Mouse (Mus musculus): ENCODE measurements around the gene Cux1.

The Cux1 gene

GRCm38 (mm10) chr5:136567176-136568025 is at the start of gene Cux1:
Cux1 (minus strand) TSS chr5:136567490.
- peak; percentile 74 for DNase-seq (ENCODE audit: low spot score)

DNA sequence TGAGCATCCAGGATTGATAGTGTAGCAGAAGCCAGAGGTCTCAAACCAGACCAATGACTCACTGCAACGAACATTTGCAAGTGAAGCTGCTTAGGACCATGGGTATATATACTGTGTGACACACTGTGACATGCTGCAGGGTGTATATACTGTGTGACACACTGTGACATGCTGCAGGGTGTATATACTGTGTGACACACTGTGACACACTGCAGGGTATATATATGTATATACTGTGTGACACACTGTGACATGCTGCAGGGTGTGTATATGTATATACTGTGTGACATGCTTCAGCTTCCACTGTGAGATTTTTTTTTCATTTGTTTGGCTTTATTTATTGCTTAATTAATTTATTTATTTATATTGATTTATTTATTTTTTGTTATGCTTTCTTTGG is 45.1 kb upstream of the Cux1 start:
- no peak for DNase-seq (ENCODE audit: low spot score)

DNA sequence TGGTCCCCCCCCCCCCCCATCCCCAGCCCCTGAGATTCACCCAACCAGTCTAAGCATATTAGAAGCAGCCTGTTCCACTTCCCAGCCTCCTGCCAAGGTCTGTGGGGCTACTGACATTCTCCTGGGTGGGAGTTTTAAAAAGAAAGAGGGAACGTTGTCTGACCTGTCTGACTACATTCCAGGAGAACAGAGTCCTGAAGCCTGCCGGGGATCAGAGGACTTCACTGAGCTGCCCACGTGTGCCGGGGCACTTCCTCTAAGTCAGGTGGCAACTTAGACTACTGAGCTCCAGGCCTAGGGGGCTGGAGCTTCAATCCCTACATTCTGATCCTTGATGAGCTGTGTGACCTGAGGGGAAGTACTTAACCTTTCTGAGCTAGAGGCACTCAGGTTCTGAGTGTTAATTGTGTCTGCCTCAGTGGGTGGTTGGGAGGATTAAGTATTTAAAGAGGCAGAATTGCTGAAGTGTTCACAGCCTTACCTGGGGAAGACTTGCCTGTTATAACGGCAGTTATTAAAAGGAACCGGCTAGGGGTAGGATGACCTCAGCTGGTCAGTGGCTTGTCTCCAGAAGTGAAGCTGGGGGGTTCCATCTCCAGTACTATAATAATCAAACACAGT is 41.6 kb upstream of the Cux1 start:
- no peak for DNase-seq (ENCODE audit: low spot score)

DNA sequence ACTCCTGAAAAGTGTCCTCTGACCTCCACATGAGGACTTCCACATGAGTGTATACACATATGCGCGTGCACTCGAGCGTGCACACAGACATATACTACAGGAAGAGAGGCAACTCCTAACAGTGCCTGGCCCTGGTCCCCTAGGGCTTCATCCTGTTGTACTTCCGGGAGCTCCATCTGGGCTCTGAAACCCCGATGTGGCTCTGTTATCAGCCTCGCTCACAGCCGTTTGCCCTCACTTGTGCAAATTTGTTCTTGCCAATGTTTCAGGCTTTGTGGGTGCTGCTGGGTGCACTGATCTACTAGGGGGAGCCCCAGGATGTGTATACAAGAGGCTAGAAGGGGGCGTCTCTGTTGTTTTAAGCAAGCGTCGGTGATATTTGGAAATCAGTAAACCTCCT is 37.9 kb upstream of the Cux1 start:
- DNase-seq (ENCODE audit: low spot score) = no peak

DNA sequence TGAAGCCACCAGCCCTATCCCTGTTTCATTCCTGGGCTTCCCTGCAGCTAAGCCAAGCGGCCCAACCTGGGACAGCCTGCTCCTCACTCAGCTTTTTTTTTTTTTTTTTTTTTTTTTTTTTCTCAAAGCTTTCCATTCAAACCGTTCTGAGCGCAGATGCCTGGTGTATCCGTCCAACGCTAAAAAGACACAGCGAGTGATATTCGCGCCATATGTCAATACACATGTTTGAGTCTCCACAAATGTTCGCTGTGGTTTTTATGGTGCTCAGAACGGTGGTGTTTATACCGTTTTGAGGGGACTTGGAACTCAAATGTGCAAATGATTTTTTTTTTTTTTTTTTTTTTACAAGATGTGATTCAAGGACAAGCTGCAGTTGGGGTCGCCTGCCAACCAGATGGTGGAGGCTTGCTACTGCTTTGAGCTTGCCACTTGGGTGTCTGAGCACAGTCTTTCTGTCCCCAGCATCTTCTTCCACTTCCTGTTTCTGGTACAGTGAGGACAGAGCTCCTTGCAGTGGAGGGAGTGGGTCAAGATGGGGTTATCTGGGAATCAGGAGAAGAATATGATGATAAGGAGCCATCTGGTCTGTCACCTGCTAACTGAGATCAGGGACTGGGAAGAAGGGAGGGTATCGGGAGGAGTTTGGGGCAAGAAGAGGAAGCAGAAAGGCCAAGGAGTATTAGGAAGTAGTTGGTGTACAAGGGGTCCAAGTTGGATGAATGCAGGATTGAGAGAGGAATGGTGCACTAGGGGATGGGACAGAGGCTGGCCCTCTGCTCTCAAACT is 36.1 kb upstream of the Cux1 start:
- no peak for DNase-seq (ENCODE audit: low spot score)

GRCm38 (mm10) chr5:136600511-136600910 is 33.2 kb upstream of the Cux1 start:
- no peak for DNase-seq (ENCODE audit: low spot score)

DNA sequence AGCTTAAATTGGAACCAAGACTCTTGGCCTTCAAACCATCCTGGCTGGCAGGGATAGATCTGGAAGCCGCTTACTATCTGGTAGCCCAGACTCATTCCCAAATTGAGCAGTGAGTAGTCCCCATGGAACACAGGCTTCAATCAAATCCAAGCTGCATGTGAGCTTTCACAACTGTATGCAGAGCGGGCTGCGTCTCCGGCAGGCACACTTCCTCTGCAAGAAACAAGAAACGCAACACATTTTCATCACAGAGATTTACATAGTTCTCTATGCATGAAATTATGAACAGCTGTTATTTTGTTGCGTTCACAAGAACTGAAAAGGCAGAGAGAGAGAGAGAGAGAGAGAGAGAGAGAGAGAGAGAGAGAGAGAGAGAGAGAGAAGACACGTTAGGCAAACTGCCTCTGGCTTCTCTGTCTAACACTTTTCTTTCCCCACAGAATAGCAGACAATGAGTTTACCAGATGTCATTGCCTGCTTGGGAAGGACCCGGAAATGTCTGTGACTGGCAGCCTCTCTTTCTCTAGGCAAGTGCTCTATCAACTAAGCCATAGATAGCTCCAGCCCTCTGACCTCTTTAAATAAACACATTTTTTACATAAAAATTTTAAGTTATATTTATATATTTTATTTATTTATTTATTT is 27.7 kb upstream of the Cux1 start:
- DNase-seq (ENCODE audit: low spot score) = no peak

GRCm38 (mm10) chr5:136591816-136592499 is 24.7 kb upstream of the Cux1 start:
- no peak for DNase-seq (ENCODE audit: low spot score)

GRCm38 (mm10) chr5:136589002-136589401 is 21.7 kb upstream of the Cux1 start:
- DNase-seq (ENCODE audit: low spot score) = no peak

DNA sequence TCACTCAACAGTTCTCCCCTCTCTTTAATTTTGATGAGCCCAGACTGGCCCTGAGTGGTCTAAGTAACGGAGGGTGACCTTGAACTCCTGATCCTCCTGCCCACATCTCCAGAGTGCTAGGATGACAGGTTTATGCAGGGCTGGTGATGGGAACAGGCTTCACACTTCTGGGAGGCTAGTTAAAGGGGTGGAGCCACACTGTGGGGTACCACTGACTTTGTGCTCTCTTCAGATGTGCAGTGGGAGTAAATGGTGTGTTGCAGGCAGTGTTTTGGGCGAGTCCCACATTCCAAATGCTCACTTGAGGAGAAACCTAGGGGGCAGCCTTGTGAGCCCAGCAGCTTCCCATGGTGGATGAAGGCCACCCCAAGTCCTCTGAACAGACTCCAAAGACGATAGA is 21.2 kb upstream of the Cux1 start:
- no peak for DNase-seq (ENCODE audit: low spot score)

DNA sequence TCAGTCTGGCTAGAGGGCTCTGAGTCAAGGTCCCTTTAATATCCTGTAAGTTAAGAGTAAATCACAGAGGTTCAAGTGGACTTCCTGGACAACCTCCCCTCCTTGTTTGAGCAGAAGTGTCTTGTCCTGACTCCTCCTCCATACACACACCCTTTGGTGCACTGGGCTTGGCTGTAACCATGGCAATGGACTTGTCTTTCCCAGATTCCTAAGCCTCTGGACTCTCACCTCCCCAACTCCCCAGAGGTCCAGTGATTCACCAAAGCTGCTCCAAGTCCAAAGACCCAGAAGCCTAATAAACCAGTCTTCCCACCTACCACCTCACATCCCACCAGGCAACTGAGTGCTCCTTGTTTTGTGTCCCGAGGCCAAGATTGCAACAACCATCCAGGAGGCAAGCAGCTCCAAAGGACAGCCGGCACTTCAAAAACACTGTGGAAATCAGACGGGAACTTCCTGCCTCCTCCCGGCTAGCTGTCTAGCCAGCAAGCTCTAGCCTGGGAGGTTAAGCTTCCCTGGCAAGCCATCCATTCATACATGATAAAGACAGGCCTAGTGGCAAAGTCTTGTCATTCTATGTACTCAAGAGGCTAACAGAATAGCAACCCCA is 17.5 kb upstream of the Cux1 start:
- no peak for DNase-seq (ENCODE audit: low spot score)

GRCm38 (mm10) chr5:136583666-136584464 is 16.6 kb upstream of the Cux1 start:
- no peak for DNase-seq (ENCODE audit: low spot score)

GRCm38 (mm10) chr5:136583256-136583655 is 16.0 kb upstream of the Cux1 start:
- DNase-seq (ENCODE audit: low spot score) = no peak

DNA sequence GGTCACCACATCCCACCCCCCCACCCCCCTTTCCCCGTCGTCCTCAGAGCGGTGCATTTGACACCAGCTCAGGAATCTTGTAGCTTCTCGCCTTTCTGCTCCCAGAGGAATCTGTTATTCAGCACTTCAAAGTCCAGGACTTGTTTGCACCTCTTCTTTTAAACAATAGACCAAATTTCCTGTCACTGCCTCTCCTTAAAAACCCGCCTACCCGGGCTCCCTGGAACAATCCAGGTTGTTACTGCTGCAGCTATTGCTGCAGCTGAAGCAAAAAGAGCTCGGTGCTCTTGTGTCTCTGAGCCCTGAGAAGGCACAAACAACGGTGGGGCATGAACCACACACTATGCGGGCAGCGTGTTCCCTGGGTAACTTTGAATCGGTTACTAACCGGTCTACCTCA is 14.9 kb upstream of the Cux1 start:
- no peak for DNase-seq (ENCODE audit: low spot score)

DNA sequence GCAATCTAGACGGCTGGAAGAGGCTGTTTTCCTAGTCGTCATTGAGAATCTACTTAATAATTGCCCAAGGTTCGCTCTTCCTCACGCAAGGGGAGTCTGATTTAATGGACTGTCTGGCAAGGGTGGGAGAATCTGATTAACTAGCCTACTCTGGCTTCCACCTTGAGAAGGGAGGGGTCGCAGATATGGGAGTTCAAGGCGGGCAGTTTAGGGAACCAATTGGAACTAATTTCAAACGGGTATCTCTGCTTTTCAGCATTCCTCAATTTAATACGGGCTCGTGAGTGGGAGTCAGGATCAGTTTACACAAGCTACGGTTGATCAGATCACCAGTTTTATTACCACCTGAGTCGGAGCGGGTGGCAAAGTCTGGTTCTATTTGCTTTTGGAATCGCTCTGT is 14.3 kb upstream of the Cux1 start:
- DNase-seq (ENCODE audit: low spot score) = no peak

GRCm38 (mm10) chr5:136581166-136581565 is 13.9 kb upstream of the Cux1 start:
- peak; percentile 23 for DNase-seq (ENCODE audit: low spot score)

GRCm38 (mm10) chr5:136578201-136578600 is 10.9 kb upstream of the Cux1 start:
- DNase-seq (ENCODE audit: low spot score) = no peak

DNA sequence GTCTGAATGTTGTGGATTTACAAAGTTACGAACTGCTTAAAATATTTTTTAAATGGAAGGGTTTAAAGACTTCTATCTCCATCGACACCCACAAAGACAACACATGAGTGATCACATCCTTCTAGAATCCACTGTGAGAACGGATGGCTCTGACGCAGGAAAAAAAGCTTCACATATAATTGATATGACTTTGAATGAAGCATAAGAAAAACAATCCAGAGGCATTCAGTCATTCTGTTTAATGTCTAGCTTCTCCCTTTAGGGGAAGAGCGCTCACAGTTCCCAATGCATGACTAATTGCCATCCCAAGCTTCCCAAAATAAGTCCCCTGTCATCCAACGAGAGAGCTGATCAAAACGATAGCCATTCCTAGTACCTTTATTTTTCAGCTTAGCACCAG is 2.9 kb upstream of the Cux1 start:
- DNase-seq (ENCODE audit: low spot score) = no peak

- DNase-seq (ENCODE audit: low spot score) = peak; percentile 46
Measured at GRCm38 (mm10) chr5:136568776-136569175, 1.5 kb upstream of the Cux1 start.

DNA sequence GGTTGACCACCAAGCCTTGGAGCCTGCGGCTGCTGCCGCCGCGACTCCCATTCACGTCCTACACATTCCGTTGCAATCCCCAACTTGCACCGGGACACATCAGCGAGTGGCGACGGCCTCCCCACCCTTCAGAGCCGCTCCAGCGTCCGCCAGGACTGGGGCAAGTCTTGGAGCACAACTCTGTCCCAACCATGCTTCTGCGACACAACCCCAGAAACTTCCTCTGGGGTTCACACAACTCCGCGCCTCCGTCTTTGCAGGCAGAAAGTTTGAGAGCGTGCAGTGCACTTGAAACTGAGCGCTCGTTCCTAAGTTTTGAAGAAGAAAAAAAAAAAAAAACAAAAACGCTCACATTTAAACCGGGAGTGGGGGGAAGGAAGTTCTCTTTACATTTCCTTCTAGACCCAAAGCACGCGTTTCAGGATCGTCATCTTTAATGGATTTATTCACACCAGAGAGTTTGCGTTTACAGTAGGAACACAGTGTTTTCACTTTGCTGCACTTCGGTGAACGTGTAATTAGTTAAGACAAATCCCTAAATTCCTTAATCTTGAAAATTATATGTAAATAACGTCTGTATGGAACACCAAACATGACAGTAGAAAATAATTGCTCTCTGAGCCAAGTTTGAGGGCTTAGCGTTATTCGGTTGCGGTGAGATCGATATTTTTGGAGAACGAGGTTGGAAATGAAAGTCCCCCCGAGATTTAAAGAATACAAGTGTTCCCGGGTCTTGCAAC is 906 bp upstream of the Cux1 start:
- DNase-seq (ENCODE audit: low spot score) = peak; percentile 19
